Mouse (Mus musculus): ENCODE data around the gene Krt42. TPM values are rescaled to one million over a fixed set of nuclear protein-coding genes. Genes with fewer than 3 reads are reported as not detected.
"Not testable (repeated sequence)": the region's sequence is repeated elsewhere in the genome, so short reads cannot be mapped to it uniquely, and the experiment has no call there.

Krt42 gene
- polyA plus RNA-seq, 1 experiment from 2014 or later = not detected

DNA sequence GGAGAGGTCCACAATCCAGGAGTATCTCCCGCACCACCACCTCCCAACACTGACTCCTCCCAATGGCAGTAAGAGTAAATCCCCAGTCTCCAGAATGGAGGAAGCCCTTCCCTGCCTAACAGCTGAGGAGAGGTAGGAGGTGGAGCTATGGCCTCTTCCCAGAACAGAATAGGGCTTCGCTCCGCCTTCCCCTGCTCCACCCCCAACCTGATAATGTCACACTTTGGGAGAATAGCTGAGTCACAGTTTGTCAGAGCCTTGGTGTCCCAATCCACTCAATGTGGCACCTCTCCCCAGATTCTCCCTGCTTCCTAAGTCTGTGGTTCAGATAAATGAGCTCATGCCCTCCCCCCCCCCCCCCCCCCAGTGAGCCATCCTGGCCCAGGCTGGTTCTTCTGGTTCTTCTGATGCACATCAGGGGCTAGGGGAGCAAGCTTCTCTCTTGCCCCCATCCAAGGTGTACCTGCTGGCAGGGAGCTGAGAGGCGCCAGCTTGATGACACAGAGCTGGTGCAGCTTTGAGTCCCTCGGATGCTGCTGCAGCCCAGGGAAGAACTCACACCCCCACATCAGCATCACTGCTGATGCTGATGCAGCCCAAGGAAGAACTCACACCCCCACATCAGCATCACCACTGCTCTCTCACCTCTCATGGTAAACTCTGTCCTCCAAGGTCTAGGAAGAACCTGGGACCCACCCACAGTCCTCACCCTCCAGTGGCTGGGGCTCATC is 15.1 kb downstream of the Krt42 start:
- no peaks in the 10 kb centered on the region for H3K27me3 ChIP-seq (ENCODE audit: insufficient read depth, low read length)
- WGBS = 70% methylated on average over 5 of the region's 5 CpGs
- H3K9ac ChIP-seq (ENCODE audit: low read depth, low read length) = no peak overlapping the region
- DNase-seq (ENCODE audit: low spot score) (no peak), ATAC-seq (replicated peaks; ENCODE audit: low FRiP score, low read depth) (no peak)
- H3K9me3 ChIP-seq (replicated peaks; ENCODE audit: low read length) = no peaks in the 10 kb centered on the region
- no peak overlapping the region for H3K4me3 ChIP-seq (replicated peaks; ENCODE audit: low read depth, low read length)
- H3K4me2 ChIP-seq (ENCODE audit: low read length) = no peak overlapping the region
- no peaks in the 10 kb centered on the region for H3K4me1 ChIP-seq (replicated peaks; ENCODE audit: insufficient read depth, low read length)
- no peak overlapping the region for H3K27ac ChIP-seq
- TF ChIP-seq CTCF (IDR thresholded peaks at IDR 0.05; ENCODE audit: low read depth) = no peak
- no peaks in the 10 kb centered on the region for H3K36me3 ChIP-seq (ENCODE audit: insufficient read depth, low read length)

DNA sequence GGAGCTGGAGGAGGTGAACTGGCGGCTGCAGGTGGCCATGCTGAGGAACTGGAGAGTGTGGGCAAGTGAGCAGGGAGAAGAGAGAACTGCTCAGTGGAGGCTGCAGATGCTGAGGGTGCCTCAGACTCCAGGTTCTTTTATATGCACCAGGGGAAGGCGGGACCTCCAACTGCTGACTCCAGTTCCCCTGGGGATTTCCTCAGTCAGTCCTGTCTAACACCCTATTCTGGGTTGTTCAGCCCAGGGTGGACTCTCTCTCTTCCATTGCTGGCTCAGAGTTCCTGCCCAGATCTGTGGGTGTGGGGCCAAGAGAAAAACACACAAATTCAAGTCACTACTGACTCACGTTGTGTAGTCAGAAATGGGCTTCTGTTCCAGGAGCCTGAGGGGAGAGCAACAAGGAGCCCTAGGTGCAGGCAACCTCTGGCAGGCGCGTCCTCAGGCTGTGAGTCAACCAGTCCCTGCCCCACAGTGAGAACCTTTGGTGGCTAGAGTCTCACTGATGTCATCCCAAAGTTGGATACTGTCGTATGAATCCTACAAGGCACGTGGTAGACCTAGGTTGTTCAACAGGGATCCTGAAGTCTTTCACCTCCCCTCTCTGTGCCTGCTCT is 20.7 kb downstream of the Krt42 start, which contains the start of gene Krt16:
Krt16 (minus strand) TSS at position 51 of the 614 bp plus-strand sequence.
- Histone ChIP-seq H3K27me3 (ENCODE audit: insufficient read depth, low read length) (no peaks in the 10 kb centered on the region), H3K9ac (ENCODE audit: low read depth, low read length) (no peak within 1 kb of the TSS), H3K9me3 (replicated peaks; ENCODE audit: low read length) (no peaks in the 10 kb centered on the region), H3K4me2 (ENCODE audit: low read length) (no peak within 1 kb of the TSS), H3K36me3 (ENCODE audit: insufficient read depth, low read length) (no peaks in the 10 kb centered on the region), H3K4me1 (replicated peaks; ENCODE audit: insufficient read depth, low read length) (no peaks in the 10 kb centered on the region), H3K27ac (no peak within 1 kb of the TSS), H3K4me3 (replicated peaks; ENCODE audit: low read depth, low read length) (no peak within 1 kb of the TSS)
- TF ChIP-seq CTCF (IDR thresholded peaks at IDR 0.05; ENCODE audit: low read depth) = no peak
- DNase-seq (ENCODE audit: low spot score) (no peak), ATAC-seq (replicated peaks; ENCODE audit: low FRiP score, low read depth) (no peak)
- 80% methylated on average over 7 of the region's 7 CpGs for WGBS

DNA sequence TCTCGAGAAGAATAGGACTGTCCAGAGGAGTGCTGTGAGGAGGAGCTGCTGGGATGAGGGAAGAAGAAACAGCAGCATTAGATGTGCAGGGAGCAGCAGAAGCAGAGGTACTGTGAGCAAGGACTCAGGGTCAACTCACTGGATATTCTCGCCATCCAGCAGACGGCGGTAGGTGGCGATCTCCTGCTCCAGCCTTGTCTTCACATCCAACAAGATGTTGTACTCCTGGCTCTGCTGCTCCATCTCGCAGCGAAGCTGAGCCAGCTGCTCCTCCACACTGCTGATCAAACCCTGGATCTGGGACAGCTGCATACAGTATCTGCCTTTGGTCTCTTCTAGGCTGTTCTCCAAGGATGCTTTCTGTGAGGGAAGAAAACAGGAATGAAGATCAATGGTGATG is 23.2 kb downstream of the Krt42 start:
- 66% methylated on average over 7 of the region's 7 CpGs for WGBS

DNA sequence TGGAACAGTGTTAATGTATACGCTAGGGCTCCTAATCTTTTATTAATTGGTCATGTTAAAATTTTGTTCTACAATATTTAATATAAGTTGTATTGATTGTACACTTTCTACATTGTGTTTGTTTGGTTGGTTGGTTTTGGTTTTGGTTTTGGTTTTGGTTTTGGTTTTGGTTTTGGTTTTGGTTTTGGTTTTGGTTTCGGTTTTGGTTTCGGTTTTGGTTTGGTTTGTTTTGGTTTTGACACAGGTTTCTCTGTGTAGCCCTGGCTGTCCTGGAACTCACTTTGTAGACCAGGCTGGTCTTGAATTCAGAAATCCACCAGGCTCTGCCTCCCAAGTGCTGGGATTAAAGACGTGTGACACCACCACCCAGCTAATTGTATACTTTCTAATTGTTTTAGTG is 29.4 kb downstream of the Krt42 start:
- not testable (repeated sequence) for H3K36me3 ChIP-seq (ENCODE audit: insufficient read depth, low read length); H3K27me3 ChIP-seq (ENCODE audit: insufficient read depth, low read length); H3K4me2 ChIP-seq (ENCODE audit: low read length); ATAC-seq (replicated peaks; ENCODE audit: low FRiP score, low read depth); DNase-seq (ENCODE audit: low spot score); H3K4me1 ChIP-seq (replicated peaks; ENCODE audit: insufficient read depth, low read length); H3K4me3 ChIP-seq (replicated peaks; ENCODE audit: low read depth, low read length); H3K27ac ChIP-seq; H3K9me3 ChIP-seq (replicated peaks; ENCODE audit: low read length); H3K9ac ChIP-seq (ENCODE audit: low read depth, low read length)
- 90% methylated on average over 4 of the region's 4 CpGs for WGBS

More for the DNA sequence above, 23.2 kb downstream of the Krt42 start:
- H3K9ac ChIP-seq (ENCODE audit: low read depth, low read length); DNase-seq (ENCODE audit: low spot score); H3K4me1 ChIP-seq (replicated peaks; ENCODE audit: insufficient read depth, low read length); H3K4me3 ChIP-seq (replicated peaks; ENCODE audit: low read depth, low read length); H3K4me2 ChIP-seq (ENCODE audit: low read length); H3K9me3 ChIP-seq (replicated peaks; ENCODE audit: low read length); H3K27ac ChIP-seq; H3K27me3 ChIP-seq (ENCODE audit: insufficient read depth, low read length); ATAC-seq (replicated peaks; ENCODE audit: low FRiP score, low read depth); H3K36me3 ChIP-seq (ENCODE audit: insufficient read depth, low read length): not testable (repeated sequence)

DNA sequence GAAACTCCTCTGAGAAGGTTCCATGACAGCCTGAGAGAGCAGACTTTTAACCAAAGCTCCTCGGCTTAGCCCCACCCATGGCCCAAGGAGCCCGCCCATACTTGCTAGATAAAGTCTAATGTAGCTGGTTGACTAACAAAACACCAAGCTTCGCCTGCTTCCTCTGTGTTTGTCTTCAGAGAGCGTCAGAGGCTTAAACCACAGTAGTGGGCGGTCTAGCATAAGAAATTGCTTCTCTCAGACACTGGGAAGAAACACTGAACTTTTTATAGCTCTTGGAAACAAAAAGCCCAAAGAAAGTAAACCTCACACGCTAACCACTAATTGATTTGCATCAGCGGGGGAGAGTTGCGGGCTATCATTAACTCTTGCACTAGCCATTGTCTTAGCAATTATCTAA is 47.9 kb downstream of the Krt42 start:
- Histone ChIP-seq H3K27ac (no peak overlapping the region), H3K4me1 (replicated peaks; ENCODE audit: insufficient read depth, low read length) (no peaks in the 10 kb centered on the region), H3K4me3 (replicated peaks; ENCODE audit: low read depth, low read length) (no peak overlapping the region), H3K27me3 (ENCODE audit: insufficient read depth, low read length) (no peaks in the 10 kb centered on the region), H3K9ac (ENCODE audit: low read depth, low read length) (no peak overlapping the region), H3K4me2 (ENCODE audit: low read length) (no peak overlapping the region), H3K9me3 (replicated peaks; ENCODE audit: low read length) (no peaks in the 10 kb centered on the region), H3K36me3 (ENCODE audit: insufficient read depth, low read length) (no peaks in the 10 kb centered on the region)
- WGBS = 55% methylated on average over 8 of the region's 8 CpGs
- DNase-seq (ENCODE audit: low spot score) (no peak), ATAC-seq (replicated peaks; ENCODE audit: low FRiP score, low read depth) (no peak)
- TF ChIP-seq CTCF (IDR thresholded peaks at IDR 0.05; ENCODE audit: low read depth) = no peak

DNA sequence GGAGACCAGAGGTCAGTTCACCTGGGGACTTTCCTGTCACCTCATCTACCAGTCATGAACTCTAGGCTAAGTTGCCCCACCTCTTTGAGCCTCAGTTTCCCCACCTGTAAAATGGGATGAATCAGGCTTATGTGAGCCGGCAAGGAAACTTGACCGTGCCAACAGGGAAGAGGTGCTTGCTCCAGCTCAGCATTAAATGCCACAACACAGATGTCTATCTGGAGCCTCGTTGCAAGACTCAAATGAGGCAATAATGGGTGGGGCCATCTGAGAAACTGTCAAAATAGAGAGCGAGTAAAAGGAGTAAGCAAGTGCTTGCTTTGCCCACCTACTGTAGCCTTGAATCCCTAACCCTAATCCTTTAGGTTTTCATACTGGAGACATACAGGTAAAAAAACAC is 50.4 kb downstream of the Krt42 start:
- Histone ChIP-seq H3K36me3 (ENCODE audit: insufficient read depth, low read length) (no peaks in the 10 kb centered on the region), H3K4me3 (replicated peaks; ENCODE audit: low read depth, low read length) (no peak overlapping the region), H3K4me1 (replicated peaks; ENCODE audit: insufficient read depth, low read length) (no peaks in the 10 kb centered on the region), H3K4me2 (ENCODE audit: low read length) (no peak overlapping the region), H3K27me3 (ENCODE audit: insufficient read depth, low read length) (no peaks in the 10 kb centered on the region), H3K9ac (ENCODE audit: low read depth, low read length) (no peak overlapping the region), H3K27ac (no peak overlapping the region), H3K9me3 (replicated peaks; ENCODE audit: low read length) (no peaks in the 10 kb centered on the region)
- WGBS = 84% methylated on average over 4 of the region's 4 CpGs
- no peak for TF ChIP-seq CTCF (IDR thresholded peaks at IDR 0.05; ENCODE audit: low read depth)
- DNase-seq (ENCODE audit: low spot score) (no peak), ATAC-seq (replicated peaks; ENCODE audit: low FRiP score, low read depth) (no peak)

Other genes starting within 250 kb of the Krt42 start
- not detected in 2 replicates for gene Krt33b, start 240.0 kb downstream of the Krt42 start, polyA plus RNA-seq (2015; fragmentation: Nextera tagmentation; extraction: Ambion mirVana)
- gene Krt34, start 228.3 kb downstream of the Krt42 start, polyA plus RNA-seq (2015; fragmentation: Nextera tagmentation; extraction: Ambion mirVana) = not detected in 2 replicates
- gene Krt31, start 219.3 kb downstream of the Krt42 start, polyA plus RNA-seq (2015; fragmentation: Nextera tagmentation; extraction: Ambion mirVana) = not detected in 2 replicates
- not detected in 2 replicates for gene Krt32, start 181.6 kb downstream of the Krt42 start, polyA plus RNA-seq (2015; fragmentation: Nextera tagmentation; extraction: Ambion mirVana)
- not detected in 2 replicates for gene Krt35, start 173.6 kb downstream of the Krt42 start, polyA plus RNA-seq (2015; fragmentation: Nextera tagmentation; extraction: Ambion mirVana)
- gene Krt36, start 164.2 kb downstream of the Krt42 start, polyA plus RNA-seq (2015; fragmentation: Nextera tagmentation; extraction: Ambion mirVana) = 0.78 and 1.2 TPM in 2 replicates
- gene Krt13, start 148.3 kb downstream of the Krt42 start, polyA plus RNA-seq (2015; fragmentation: Nextera tagmentation; extraction: Ambion mirVana) = 0.08 and 0.10 TPM in 2 replicates
- 2.9 and 3.0 TPM in 2 replicates for gene Krt15, start 133.9 kb downstream of the Krt42 start, polyA plus RNA-seq (2015; fragmentation: Nextera tagmentation; extraction: Ambion mirVana)
- 90.5 and 94.0 TPM in 2 replicates for gene Krt19, start 121.2 kb downstream of the Krt42 start, polyA plus RNA-seq (2015; fragmentation: Nextera tagmentation; extraction: Ambion mirVana)
- not detected in 2 replicates for gene Krt9, start 76.6 kb downstream of the Krt42 start, polyA plus RNA-seq (2015; fragmentation: Nextera tagmentation; extraction: Ambion mirVana)
- gene Krt14, start 62.3 kb downstream of the Krt42 start, polyA plus RNA-seq (2015; fragmentation: Nextera tagmentation; extraction: Ambion mirVana) = 2.7 and 4.3 TPM in 2 replicates
- gene Krt16, start 21.0 kb downstream of the Krt42 start, polyA plus RNA-seq (2015; fragmentation: Nextera tagmentation; extraction: Ambion mirVana) = not detected in 2 replicates
- gene Krt17, start 8.8 kb downstream of the Krt42 start, polyA plus RNA-seq (2015; fragmentation: Nextera tagmentation; extraction: Ambion mirVana) = 0.12 and 0.17 TPM in 2 replicates
- gene Eif1, start 50.0 kb upstream of the Krt42 start, polyA plus RNA-seq (2015; fragmentation: Nextera tagmentation; extraction: Ambion mirVana) = 1,736 and 1,746 TPM in 2 replicates
- not detected in 2 replicates for gene Gast, start 64.5 kb upstream of the Krt42 start, polyA plus RNA-seq (2015; fragmentation: Nextera tagmentation; extraction: Ambion mirVana)
- gene Hap1, start 86.3 kb upstream of the Krt42 start, polyA plus RNA-seq (2015; fragmentation: Nextera tagmentation; extraction: Ambion mirVana) = 13.8 and 15.7 TPM in 2 replicates
- 119 and 129 TPM in 2 replicates for gene Jup, start 127.9 kb upstream of the Krt42 start, polyA plus RNA-seq (2015; fragmentation: Nextera tagmentation; extraction: Ambion mirVana)
- 51.4 and 54.5 TPM in 2 replicates for gene P3h4, start 145.0 kb upstream of the Krt42 start, polyA plus RNA-seq (2015; fragmentation: Nextera tagmentation; extraction: Ambion mirVana)
- gene Fkbp10, start 145.8 kb upstream of the Krt42 start, polyA plus RNA-seq (2015; fragmentation: Nextera tagmentation; extraction: Ambion mirVana) = 108 and 122 TPM in 2 replicates
- gene Nt5c3b, start 171.9 kb upstream of the Krt42 start, polyA plus RNA-seq (2015; fragmentation: Nextera tagmentation; extraction: Ambion mirVana) = 97.6 and 98.6 TPM in 2 replicates
- gene Klhl10, start 172.0 kb upstream of the Krt42 start, polyA plus RNA-seq (2015; fragmentation: Nextera tagmentation; extraction: Ambion mirVana) = 0.29 and 0.32 TPM in 2 replicates
- gene Klhl11, start 202.9 kb upstream of the Krt42 start, polyA plus RNA-seq (2015; fragmentation: Nextera tagmentation; extraction: Ambion mirVana) = 5.4 and 6.0 TPM in 2 replicates

All from kidney, postnatal 0 days (tissue).